Mouse (Mus musculus) mouse trophoblast stem cell (cell line): ENCODE data around the gene Hmgn3.

Experiments
- in situ Hi-C, 2 experiments: fragments of 300-500 bp; cut with MseI, MboI; formaldehyde crosslinking; loops; 2 replicates in 1 of 2; 3 replicates in 1 of 2; pipeline ENCODE4 v1.15.1; 2025

The Hmgn3 gene

GRCm38 (mm10) chr9:83100786-83101185 lies 45.7 kb downstream of the Hmgn3 start:
- in situ Hi-C loops, result no loop called here

- in situ Hi-C loops, result no loop called here
Measured at GRCm38 (mm10) chr9:83098652-83099307, 47.7 kb downstream of the Hmgn3 start.

GRCm38 (mm10) chr9:83097816-83098215 lies 48.7 kb downstream of the Hmgn3 start:
- in situ Hi-C loops, result no loop called here

- in situ Hi-C loops, result no loop called here
Measured at GRCm38 (mm10) chr9:83094649-83095336, 51.7 kb downstream of the Hmgn3 start.

GRCm38 (mm10) chr9:83083790-83084469 lies 62.6 kb downstream of the Hmgn3 start:
- in situ Hi-C loops, result no loop called here

GRCm38 (mm10) chr9:83083091-83083490 lies 63.4 kb downstream of the Hmgn3 start:
- in situ Hi-C loops, result no loop called here

- in situ Hi-C loops, result no loop called here
Measured at GRCm38 (mm10) chr9:83082296-83082695, 64.2 kb downstream of the Hmgn3 start.

GRCm38 (mm10) chr9:83079724-83080123 lies 66.8 kb downstream of the Hmgn3 start:
- in situ Hi-C loops, result no loop called here

- in situ Hi-C loops, result no loop called here
Measured at GRCm38 (mm10) chr9:83068246-83068645, 78.2 kb downstream of the Hmgn3 start.

GRCm38 (mm10) chr9:83061289-83061688 lies 85.2 kb downstream of the Hmgn3 start:
- in situ Hi-C loops, result no loop called here
